Mouse (Mus musculus) natural killer cell, adult 2 months (primary cell): ENCODE results near the gene Aqr.
"Not testable (repeated sequence)": the region's sequence is repeated elsewhere in the genome, so short reads cannot be mapped to it uniquely, and the experiment has no call there.

ENCODE experiments used
- DNase-seq, 2 experiments: peaks; one replicate each; pipeline ENCODE4 v3.0.0; 2022; ENCODE audit warnings: low spot score in 2 of 2

The Aqr gene

DNA sequence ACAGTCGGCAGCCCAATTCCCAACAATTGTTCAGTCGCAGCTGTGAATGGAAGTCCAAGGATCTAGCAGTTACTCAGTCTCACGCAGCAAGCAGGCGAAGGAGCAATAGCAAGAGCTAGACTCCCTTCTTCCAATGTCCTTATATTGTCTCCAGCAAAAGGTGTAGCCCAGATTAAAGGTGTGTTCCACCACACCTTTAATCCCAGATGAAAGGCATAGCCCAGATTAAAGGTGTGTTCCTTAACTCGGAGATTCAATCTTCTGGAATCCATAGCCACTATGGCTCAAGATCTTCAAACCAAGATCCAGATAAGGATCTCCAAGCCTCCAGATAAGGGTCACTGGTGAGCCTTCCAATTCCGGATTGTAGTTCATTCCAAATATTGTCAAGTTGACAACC is at the start of gene Aqr:
Gene Aqr (minus strand): TSS at position 101 of the 400 bp plus-strand sequence.
- not testable (repeated sequence) for DNase-seq

- no peak for DNase-seq
Measured at GRCm38 (mm10) chr2:114236566-114236965, 49.7 kb upstream of the Aqr start.

GRCm38 (mm10) chr2:114235584-114235983 is 48.8 kb upstream of the Aqr start:
- DNase-seq = no peak

GRCm38 (mm10) chr2:114231248-114231647 is 44.4 kb upstream of the Aqr start:
- no peak for DNase-seq

- no peak for DNase-seq
Measured at GRCm38 (mm10) chr2:114228672-114229071, 41.8 kb upstream of the Aqr start.

- no peak for DNase-seq
Measured at GRCm38 (mm10) chr2:114205036-114205435, 18.2 kb upstream of the Aqr start.

GRCm38 (mm10) chr2:114201574-114201973 is 14.8 kb upstream of the Aqr start:
- no peak for DNase-seq

DNA sequence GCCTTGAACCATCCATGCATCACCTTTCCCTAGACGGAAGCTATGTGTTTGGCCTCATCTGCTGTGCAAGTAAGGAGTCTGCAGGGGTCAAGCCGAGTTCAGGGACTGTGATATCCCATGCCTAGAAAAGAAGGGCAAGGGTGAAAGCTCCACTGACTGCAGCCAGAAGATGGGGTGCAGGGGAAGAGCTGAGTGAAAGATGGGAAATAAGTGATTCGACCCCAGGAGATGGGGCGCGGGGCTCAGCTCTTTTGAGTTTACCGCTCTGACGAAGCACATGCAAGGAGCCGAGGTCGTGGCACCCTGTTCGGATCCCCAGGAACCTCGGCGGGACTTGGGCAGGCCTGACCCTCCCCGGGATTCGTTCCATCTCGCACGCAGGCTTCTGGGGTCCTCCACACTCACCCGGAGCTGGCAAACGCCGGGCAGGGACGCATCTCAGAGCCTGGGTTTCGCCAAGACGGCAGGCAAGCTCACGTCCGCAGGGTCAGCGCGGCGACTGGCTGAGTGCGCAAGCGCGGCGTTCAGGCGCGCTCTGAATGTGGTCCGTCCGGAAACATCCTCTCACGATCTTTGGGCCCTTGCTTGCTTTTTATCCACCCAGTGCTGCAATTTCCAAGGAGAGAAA is 14.2 kb upstream of the Aqr start, which contains the start of gene Zfp770:
Gene Zfp770 (minus strand): TSS at position 538 of the 628 bp plus-strand sequence.
- DNase-seq = peak; percentile 63 to 73

DNA sequence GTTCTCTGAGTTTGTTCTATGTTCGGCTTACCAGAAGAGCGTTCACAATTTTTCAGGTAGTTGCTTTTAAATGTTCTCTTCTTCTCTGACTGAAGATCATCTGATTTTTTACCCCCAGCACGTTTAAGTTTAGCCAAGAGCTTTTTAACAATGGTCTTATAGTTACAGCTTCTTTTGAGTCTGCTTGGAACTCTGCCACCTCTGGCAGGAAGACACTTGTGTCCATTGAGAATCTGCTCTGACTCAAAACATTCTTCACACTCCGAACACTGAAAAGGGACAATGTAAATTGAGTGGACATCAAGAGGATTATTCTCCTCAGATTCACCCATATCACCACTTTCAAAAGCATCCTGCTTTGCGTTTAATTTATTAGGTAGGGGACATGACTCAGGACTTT is 9.6 kb upstream of the Aqr start:
- DNase-seq = no peak

DNA sequence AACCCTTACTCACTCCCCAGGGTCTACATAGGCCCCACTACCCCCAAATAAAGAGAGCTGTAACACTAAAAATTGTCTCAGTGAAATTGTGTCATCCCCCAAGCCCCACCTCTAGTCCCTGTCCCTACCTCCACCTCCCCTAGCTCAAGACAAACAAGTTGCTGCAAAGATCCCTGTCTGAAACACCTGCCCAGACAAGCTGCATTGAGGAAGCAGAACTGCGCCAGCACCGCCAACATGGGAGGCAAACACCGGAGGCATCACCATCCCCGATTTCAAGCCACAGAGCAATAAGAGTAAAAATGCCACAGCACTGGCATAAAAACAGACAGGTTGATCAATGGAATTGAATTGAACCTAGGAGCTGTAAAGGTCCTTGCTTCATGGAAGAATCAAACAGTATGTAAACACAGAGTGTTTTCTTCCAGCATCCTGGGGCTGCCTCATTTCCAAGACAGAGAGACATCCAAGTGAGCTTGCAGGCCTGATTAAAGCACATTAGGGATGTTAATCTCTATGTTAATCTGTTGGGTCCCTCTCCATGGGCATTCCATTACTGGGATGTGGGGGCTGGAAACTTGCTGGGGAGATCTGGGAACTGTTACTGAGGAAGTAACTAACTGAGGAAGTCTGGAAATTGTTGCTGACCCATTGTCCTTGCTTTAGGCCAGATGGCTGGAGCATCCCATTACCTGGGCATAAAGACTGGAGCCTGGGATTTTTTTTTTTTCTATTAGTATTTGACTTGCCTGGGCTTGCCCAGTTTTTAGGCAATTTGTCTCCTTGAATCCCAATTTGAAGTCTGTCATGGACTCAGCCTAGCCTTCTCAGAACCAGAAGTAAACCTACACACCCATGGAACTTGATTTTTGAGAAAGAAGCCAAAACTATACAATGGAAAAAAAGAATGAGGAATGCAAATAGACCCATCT is 8.8 kb downstream of the Aqr start:
- DNase-seq = no peak

DNA sequence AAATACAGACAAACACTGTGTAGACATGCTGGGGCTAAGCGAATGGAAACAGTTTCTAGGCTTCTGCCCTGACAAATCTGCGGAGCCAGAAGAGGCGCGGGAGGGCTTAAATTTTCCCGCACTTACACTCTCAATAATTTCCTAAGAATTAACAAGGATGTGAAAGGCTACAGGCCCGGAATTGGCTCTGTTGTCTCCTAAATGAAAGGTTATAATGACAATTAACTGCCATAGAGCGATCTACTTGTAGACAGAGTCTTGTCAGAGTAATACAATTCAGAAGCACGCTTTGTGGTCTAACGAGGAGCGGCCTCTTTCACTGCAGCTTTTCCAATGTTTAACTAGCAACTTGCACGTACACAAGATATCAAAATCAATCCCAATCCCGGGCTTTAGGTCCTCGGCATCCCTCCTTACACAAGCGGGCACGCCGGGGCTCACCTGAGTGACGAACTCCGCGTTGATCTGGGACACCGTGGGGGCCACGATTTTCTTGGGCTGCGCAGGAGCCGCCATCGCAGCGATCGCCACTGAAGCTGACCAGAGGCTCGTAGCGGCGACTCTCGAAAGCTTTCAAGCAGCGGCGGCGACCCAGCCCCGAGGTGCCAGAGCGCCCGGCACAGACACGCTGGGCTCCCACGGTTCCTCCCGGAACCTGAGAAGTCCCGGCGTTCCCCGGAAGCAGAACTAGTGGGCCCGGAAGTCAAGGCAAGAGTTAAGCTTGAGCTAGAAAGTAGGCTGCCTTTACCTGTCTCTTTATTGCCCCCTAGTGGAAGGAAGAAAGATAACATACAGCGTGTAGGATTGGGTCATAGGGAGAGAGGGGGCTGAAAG is 12.0 kb downstream of the Aqr start:
- peak; percentile 77 to 80 for DNase-seq

- DNase-seq = no peak
Measured at GRCm38 (mm10) chr2:114173248-114173647, 13.6 kb downstream of the Aqr start.

DNA sequence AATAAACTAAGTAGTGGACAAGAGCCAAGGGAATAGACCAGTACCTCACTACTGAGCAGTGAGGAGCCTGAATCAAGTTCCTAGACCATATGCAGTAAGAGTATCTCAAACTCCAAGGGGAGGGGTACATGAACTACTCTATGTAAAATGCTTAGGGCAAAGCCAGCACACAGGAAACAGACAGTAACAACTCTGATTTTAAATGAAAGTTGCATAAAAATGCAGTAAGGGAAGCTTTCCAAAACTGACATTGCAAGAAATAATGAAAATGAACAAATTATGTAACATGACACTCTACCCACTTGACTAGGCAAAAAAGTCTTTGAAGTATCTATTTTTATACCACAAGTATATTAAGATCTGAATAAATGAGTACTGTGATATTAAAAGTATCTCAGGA is 19.0 kb downstream of the Aqr start:
- DNase-seq = no peak

GRCm38 (mm10) chr2:114161978-114162377 is 24.8 kb downstream of the Aqr start:
- no peak for DNase-seq

DNA sequence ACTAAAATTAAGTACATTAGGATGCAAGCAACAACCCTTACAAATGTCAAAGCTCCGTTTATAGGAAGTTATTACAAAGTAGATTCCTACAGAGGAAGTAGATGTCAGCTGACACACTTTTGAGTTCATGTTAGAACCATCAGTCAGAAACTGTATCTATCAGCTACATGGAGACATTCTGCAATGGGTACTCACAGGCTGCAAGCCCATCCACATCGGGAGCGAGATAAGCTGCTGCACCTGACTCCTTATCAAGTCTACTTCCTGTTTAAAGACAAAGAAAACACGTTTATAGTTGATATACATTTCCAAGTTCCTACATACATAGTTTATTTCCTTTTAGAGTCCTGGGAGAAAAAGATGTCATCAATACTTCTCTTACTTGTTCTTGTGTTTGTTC is 29.5 kb downstream of the Aqr start:
- DNase-seq = no peak

GRCm38 (mm10) chr2:114156639-114157038 is 30.2 kb downstream of the Aqr start:
- DNase-seq = no peak

DNA sequence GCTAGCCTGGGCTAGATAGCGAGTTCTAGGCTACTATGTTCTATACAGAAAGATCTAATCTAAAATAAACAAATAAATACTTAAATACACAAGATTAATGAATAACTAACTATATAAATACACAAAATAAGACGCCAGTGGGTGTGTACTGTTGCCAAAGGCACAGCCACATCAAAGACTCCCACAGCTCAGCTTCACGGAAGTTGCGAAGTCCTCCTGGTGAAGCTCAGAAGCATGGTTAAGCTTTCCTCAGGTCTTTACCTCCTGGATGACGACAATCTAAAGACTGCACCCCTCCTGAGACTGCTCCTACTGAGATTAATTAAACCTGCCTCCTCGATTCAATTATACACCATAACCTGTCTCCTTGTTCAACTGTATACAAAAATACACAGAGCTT is 33.6 kb downstream of the Aqr start:
- no peak for DNase-seq

DNA sequence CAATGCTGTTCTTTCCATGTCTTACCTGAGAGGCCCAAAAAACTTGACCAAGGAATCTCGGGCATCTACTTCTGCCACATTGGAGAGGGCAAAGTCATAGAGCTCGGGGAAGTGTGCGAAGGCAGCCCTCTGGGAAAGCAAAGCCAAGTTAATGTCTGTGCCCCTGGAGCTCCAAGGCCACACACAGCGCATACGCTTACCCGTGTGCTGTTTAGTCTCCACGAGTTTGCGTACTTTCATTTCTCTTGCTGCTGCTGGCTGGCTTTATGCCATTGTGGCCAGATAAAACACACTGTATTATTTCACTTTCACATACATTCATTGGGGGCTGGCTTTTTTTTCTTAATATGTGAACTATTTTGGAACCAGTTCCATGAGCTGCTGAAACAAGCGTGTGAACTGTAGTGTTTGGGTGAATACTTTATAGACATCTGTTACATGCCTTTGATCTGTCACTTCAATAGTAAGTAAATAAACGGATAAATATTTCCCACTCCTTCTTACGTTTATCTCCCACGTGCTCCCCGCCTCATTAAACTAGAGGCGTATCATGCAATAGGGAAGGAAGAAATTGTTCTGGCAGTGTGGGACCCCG is 39.9 kb downstream of the Aqr start:
- DNase-seq = no peak

- DNase-seq = peak; percentile 68 to 81
Measured at GRCm38 (mm10) chr2:114145315-114145801, 41.5 kb downstream of the Aqr start.

DNA sequence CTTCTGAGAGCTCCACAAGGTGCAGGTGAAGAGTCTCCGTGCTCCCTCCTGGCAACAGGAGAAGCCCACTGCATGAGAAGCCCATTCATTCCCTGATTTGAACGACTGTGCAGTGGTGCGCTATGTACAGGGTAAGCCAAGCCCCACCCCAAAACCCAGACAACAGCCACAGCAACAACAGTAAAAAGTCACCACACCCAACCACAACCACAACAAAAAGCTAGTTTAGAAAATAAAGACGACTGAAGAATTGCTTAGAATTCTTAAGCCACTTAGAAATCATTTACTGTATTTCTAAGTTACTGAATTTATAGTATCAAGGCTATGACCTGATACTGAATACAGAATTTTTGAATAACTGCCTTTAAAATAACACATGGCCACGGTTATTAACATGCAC is 41.9 kb downstream of the Aqr start:
- peak; percentile 42 to 66 for DNase-seq

- DNase-seq = no peak
Measured at GRCm38 (mm10) chr2:114143842-114144241, 43.0 kb downstream of the Aqr start.

GRCm38 (mm10) chr2:114136755-114137154 is 50.1 kb downstream of the Aqr start:
- peak; percentile 5 to 33 for DNase-seq
